Mouse (Mus musculus) kidney, embryonic 16.5 days (tissue): ENCODE measurements around the gene Snx29. TPM values are rescaled to one million over a fixed set of nuclear protein-coding genes. Genes with fewer than 3 reads are reported as not detected.

Source experiments
- ATAC-seq: fragments of 200-750 bp; cut with Nextera tagmentation; 2 replicates; pipeline ENCODE4 v1.8.0; 2017; ENCODE audit warnings: moderate TSS enrichment; ENCODE audit not compliant: low FRiP score, low TSS enrichment
- H3K27ac ChIP-seq: fragments of 300-500 bp; sonication (generic); 2 replicates; pipeline ENCODE4 v1.5.1; 2014; ENCODE audit warnings: low read length
- H3K27me3 ChIP-seq: fragments of 300-500 bp; sonication (generic); 2 replicates; pipeline ENCODE4 v1.6.1; 2014; ENCODE audit warnings: low read length, control low read depth, mixed read lengths; ENCODE audit not compliant: insufficient read depth
- H3K36me3 ChIP-seq: fragments of 300-500 bp; sonication (generic); 2 replicates; pipeline ENCODE4 v1.6.1; 2014; ENCODE audit warnings: low read length, control low read depth, mixed read lengths; ENCODE audit not compliant: insufficient read depth
- H3K4me1 ChIP-seq: fragments of 300-500 bp; sonication (generic); 2 replicates; pipeline ENCODE4 v1.6.1; 2014; ENCODE audit warnings: low read length, control low read depth, mixed read lengths; ENCODE audit not compliant: insufficient read depth
- H3K4me2 ChIP-seq: fragments of 300-500 bp; sonication (generic); replicated peaks from 2 replicates; pipeline ENCODE4 v1.6.1; 2014; ENCODE audit warnings: low read depth, low read length
- H3K4me3 ChIP-seq: fragments of 300-500 bp; sonication (generic); 2 replicates; pipeline ENCODE4 v1.5.1; 2014; ENCODE audit warnings: mild to moderate bottlenecking, low read length
- H3K9ac ChIP-seq: fragments of 300-500 bp; sonication (generic); replicated peaks from 2 replicates; pipeline ENCODE4 v1.6.1; 2014; ENCODE audit warnings: low read length
- H3K9me3 ChIP-seq: fragments of 300-500 bp; sonication (generic); 2 replicates; pipeline ENCODE4 v1.6.1; 2016; ENCODE audit warnings: low read length, control low read depth
- WGBS: fragments of 180-500 bp; shearing (Covaris S2); extraction: QIAGEN DNeasy Blood & Tissue Kit; methylation state at CpG from one replicate; pipeline ENCODE4 v1.1.7; 2014; 5-methylcytosine and 5-hydroxymethylcytosine counted together
- polyA plus RNA-seq: library from polyadenylated mRNA; unstranded; fragments of >200 nt; fragmentation: Nextera tagmentation; extraction: Ambion mirVana; gene quantifications from 2 replicates; pipeline ENCODE4 v1.2.1, GENCODE M21; 2015

Gene Snx29
- polyA plus RNA-seq, 1 experiment from 2014 or later: 15.7 TPM

GRCm38 (mm10) chr16:11530466-11531194 is 207.9 kb downstream of the Snx29 start:
- Histone ChIP-seq H3K27me3 (no peaks in the 10 kb centered on the region), H3K36me3 (no peaks in the 10 kb centered on the region), H3K9me3 (no peaks in the 10 kb centered on the region), H3K4me2 (no peak overlapping the region), H3K4me3 (no peak overlapping the region), H3K9ac (no peak overlapping the region), H3K27ac (no peak overlapping the region), H3K4me1 (0 out of 2 replicates have a peak, but pooled peaks cover 3% of the 10 kb centered on the region)
- no peak for ATAC-seq
- WGBS: 54% methylated on average over 13 of the region's 13 CpGs

DNA sequence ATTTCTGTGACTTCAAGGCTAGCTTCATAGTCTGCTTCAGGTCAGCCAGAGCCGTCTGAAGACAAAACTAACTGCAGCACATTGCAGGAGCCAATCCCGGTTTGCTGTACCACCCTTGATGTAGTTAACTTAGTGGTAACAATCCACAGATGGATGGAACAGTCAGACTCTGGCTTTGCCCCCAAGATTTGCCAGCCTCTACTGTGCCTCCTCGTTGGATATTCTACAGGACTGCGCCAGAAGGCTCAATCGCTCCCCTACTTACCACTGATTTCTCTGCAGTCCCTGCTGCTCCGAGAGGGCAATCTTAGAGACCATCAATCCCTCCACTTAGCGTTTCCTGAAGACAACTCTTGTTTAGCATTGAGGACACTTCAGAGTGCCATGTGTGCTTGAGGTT is 208.7 kb downstream of the Snx29 start:
- no peaks in the 10 kb centered on the region for H3K36me3 ChIP-seq
- WGBS: 81% methylated on average over 7 of the region's 7 CpGs

GRCm38 (mm10) chr16:11532592-11532991 is 209.9 kb downstream of the Snx29 start:
- no peaks in the 10 kb centered on the region for H3K9me3 ChIP-seq
- no peaks in the 10 kb centered on the region for H3K4me1 ChIP-seq
- H3K4me3 ChIP-seq: no peak overlapping the region
- H3K27ac ChIP-seq: no peak overlapping the region
- H3K27me3 ChIP-seq: no peaks in the 10 kb centered on the region
- H3K9ac ChIP-seq: no peak overlapping the region
- no peak overlapping the region for H3K4me2 ChIP-seq
- 0 out of 2 replicates have a peak, but pooled peaks have one; percentile 27 for ATAC-seq
- H3K36me3 ChIP-seq: no peaks in the 10 kb centered on the region
- WGBS: 60% methylated on average over 8 of the region's 8 CpGs

More for the DNA sequence above, 208.7 kb downstream of the Snx29 start:
- Histone ChIP-seq H3K4me2 (no peak overlapping the region), H3K4me3 (no peak overlapping the region), H3K27ac (no peak overlapping the region), H3K4me1 (0 out of 2 replicates have a peak, but pooled peaks cover under 1% of the 10 kb centered on the region), H3K27me3 (no peaks in the 10 kb centered on the region), H3K9me3 (no peaks in the 10 kb centered on the region), H3K9ac (no peak overlapping the region)
- no peak for ATAC-seq

DNA sequence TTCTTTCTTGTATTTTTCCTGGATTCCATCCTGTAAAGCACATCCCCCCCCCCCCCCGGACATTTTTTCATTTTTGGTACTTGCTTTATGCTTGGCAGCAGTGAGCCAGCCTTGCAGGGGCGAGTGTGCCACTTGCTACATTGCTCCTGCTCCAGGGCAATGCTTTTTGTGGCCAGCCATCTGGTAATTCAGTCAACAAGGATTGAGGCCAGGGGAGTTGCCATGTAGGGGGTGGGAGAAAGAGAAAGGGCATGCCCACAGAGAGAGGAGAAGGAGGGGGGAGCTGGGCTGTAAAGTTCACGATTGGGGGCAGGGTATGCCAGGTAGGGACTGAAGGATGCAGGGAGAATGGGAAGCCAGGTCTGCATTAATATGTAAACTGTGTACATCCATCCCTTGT is 210.7 kb downstream of the Snx29 start:
- H3K27ac ChIP-seq: no peak overlapping the region
- no peaks in the 10 kb centered on the region for H3K36me3 ChIP-seq
- no peak for ATAC-seq
- no peak overlapping the region for H3K9ac ChIP-seq
- H3K4me3 ChIP-seq: no peak overlapping the region
- 59% methylated on average over 3 of the region's 3 CpGs for WGBS
- no peaks in the 10 kb centered on the region for H3K27me3 ChIP-seq
- no peak overlapping the region for H3K4me2 ChIP-seq
- no peaks in the 10 kb centered on the region for H3K9me3 ChIP-seq
- no peaks in the 10 kb centered on the region for H3K4me1 ChIP-seq

GRCm38 (mm10) chr16:11537663-11538062 is 215.0 kb downstream of the Snx29 start:
- Histone ChIP-seq H3K4me1 (no peaks in the 10 kb centered on the region), H3K9me3 (no peaks in the 10 kb centered on the region), H3K27me3 (no peaks in the 10 kb centered on the region), H3K27ac (no peak overlapping the region), H3K9ac (no peak overlapping the region), H3K4me2 (no peak overlapping the region), H3K4me3 (no peak overlapping the region), H3K36me3 (no peaks in the 10 kb centered on the region)
- peak; percentile 57; the same call in 1 of the 2 replicates for ATAC-seq
- WGBS: 46% methylated on average over 5 of the region's 5 CpGs

DNA sequence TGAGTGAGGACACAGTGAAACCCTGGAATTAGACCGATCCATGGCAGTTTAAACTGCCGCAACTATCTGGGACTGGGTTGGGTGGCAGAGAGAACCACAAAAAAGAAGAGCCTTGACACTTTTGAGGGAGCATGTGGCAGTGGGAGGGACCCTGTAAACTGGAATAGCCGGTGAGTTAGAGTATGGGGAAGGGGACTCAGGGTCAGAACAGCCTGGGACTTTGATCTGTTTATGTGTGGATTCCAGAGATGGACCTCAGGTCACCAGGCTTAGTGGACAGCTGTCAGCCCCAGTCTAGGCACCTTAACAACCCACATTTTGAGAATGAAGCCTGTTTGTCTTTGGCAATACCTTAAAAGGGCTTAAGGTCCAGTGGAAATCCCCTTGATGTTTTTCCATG is 215.5 kb downstream of the Snx29 start:
- H3K27me3 ChIP-seq: no peaks in the 10 kb centered on the region
- no peak overlapping the region for H3K4me3 ChIP-seq
- H3K27ac ChIP-seq: no peak overlapping the region
- H3K4me2 ChIP-seq: no peak overlapping the region
- WGBS: 42% methylated on average over 3 of the region's 3 CpGs
- H3K9me3 ChIP-seq: no peaks in the 10 kb centered on the region
- no peaks in the 10 kb centered on the region for H3K4me1 ChIP-seq
- ATAC-seq: no peak
- no peak overlapping the region for H3K9ac ChIP-seq
- H3K36me3 ChIP-seq: no peaks in the 10 kb centered on the region

DNA sequence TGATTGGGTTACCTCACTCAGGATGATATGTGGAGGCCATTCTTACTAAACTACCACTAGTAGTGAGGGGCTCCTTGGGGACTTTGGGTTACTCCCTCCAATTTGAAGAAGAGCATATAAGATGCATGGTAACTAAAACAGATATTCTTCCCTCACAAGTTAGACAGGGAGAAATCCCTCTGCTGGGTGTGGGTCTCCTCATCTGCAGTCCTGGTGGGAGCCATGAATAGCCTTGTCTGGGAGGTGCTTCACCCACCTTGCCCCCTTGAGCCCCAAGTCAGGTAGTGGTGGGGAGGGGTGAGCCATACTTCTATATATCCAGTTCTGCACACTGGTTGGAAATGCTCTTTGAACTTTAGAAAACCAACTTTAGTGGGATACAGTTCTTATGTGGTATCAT is 218.3 kb downstream of the Snx29 start:
- no peak overlapping the region for H3K27ac ChIP-seq
- no peaks in the 10 kb centered on the region for H3K4me1 ChIP-seq
- H3K9me3 ChIP-seq: no peaks in the 10 kb centered on the region
- no peaks in the 10 kb centered on the region for H3K27me3 ChIP-seq
- H3K4me2 ChIP-seq: no peak overlapping the region
- no peak overlapping the region for H3K4me3 ChIP-seq
- no peak overlapping the region for H3K9ac ChIP-seq
- no peak for ATAC-seq
- no peaks in the 10 kb centered on the region for H3K36me3 ChIP-seq

- no peaks in the 10 kb centered on the region for H3K9me3 ChIP-seq
- ATAC-seq: no peak
- H3K4me2 ChIP-seq: no peak overlapping the region
- H3K36me3 ChIP-seq: no peaks in the 10 kb centered on the region
- WGBS: 91% methylated on average over 7 of the region's 7 CpGs
- no peaks in the 10 kb centered on the region for H3K4me1 ChIP-seq
- H3K9ac ChIP-seq: no peak overlapping the region
- no peak overlapping the region for H3K4me3 ChIP-seq
- H3K27ac ChIP-seq: no peak overlapping the region
- H3K27me3 ChIP-seq: no peaks in the 10 kb centered on the region
These were observed 219.1 kb downstream of the Snx29 start for GRCm38 (mm10) chr16:11541769-11542168.

- no peaks in the 10 kb centered on the region for H3K27me3 ChIP-seq
- H3K4me3 ChIP-seq: no peak overlapping the region
- H3K9ac ChIP-seq: no peak overlapping the region
- no peak overlapping the region for H3K27ac ChIP-seq
- ATAC-seq: no peak
- H3K4me1 ChIP-seq: no peaks in the 10 kb centered on the region
- no peak overlapping the region for H3K4me2 ChIP-seq
- H3K9me3 ChIP-seq: no peaks in the 10 kb centered on the region
- WGBS: 75% methylated on average over 8 of the region's 8 CpGs
- no peaks in the 10 kb centered on the region for H3K36me3 ChIP-seq
These were observed 227.5 kb downstream of the Snx29 start for GRCm38 (mm10) chr16:11550043-11550725.

GRCm38 (mm10) chr16:11561714-11562113 is 239.0 kb downstream of the Snx29 start:
- Histone ChIP-seq H3K4me2 (no peak overlapping the region), H3K4me3 (no peak overlapping the region), H3K36me3 (no peaks in the 10 kb centered on the region), H3K9ac (no peak overlapping the region), H3K27ac (no peak overlapping the region), H3K9me3 (no peaks in the 10 kb centered on the region), H3K4me1 (no peaks in the 10 kb centered on the region), H3K27me3 (no peaks in the 10 kb centered on the region)
- no peak for ATAC-seq
- 95% methylated on average over 2 of the region's 2 CpGs for WGBS
